Mouse (Mus musculus) limb, embryonic 10.5 days (tissue): ENCODE measurements at regions not wholly inside any gene's neighbourhood (a gene's known extent, or its start where the extent isn't known, plus 50 kb on each side); places are given as distances from the start of the nearest gene placed in this dataset.
A peak's percentile ranks its signal among the peaks of the same experiment; 100 is the strongest.

Source experiments
- DNase-seq: peaks from one replicate; pipeline ENCODE4 v3.0.0-alpha.2; 2017; ENCODE audit warnings: low spot score
- H3K27ac ChIP-seq: fragments of 300-500 bp; sonication (generic); 2 replicates; pipeline ENCODE4 v1.5.1; 2016; ENCODE audit warnings: mild to moderate bottlenecking
- H3K27me3 ChIP-seq: fragments of 300-500 bp; sonication (generic); 2 replicates; pipeline ENCODE4 v1.6.1; 2016; ENCODE audit warnings: low read depth, mild to moderate bottlenecking; ENCODE audit not compliant: poor library complexity, severe bottlenecking
- H3K36me3 ChIP-seq: fragments of 300-500 bp; sonication (generic); 2 replicates; pipeline ENCODE4 v1.6.1; 2016; ENCODE audit warnings: mild to moderate bottlenecking, moderate library complexity
- H3K4me1 ChIP-seq: fragments of 300-500 bp; sonication (generic); 2 replicates; pipeline ENCODE4 v1.6.1; 2016
- H3K4me3 ChIP-seq: fragments of 300-500 bp; sonication (generic); 2 replicates; pipeline ENCODE4 v1.5.1; 2016; ENCODE audit warnings: mild to moderate bottlenecking, moderate library complexity
- H3K9me3 ChIP-seq: fragments of 300-500 bp; sonication (generic); replicated peaks from 2 replicates; pipeline ENCODE4 v1.6.1; 2016; ENCODE audit warnings: mild to moderate bottlenecking
- WGBS: fragments of 180-500 bp; shearing (Covaris S2); methylation state at CpG from one replicate; pipeline ENCODE4 v1.1.7; 2016; 5-methylcytosine and 5-hydroxymethylcytosine counted together

DNA sequence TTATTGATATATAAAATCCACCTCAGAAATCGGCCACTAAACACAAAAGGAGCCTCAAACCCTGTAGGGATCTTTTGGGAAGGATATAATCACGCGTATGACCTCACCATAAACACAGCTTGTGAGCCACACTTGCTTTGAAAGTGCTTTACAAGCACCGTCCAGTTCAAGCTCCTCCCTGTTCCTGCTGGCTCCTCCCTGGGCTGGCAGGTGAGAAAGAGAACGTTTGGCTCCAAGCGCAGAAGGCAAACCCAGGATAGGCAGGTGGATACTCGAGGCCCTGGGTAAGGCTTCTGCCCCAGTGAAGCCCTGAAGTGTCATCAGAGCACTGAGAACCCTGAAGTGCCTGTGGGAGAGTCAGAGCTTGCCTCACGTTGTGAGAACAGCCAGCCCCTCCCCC lies 187.9 kb upstream of the Runx1 start:
- Histone ChIP-seq H3K9me3 (no peaks in the 10 kb centered on the region), H3K4me1 (peaks cover 3% of the 10 kb centered on the region; the same call in 1 of the 2 replicates), H3K27ac (no peak overlapping the region), H3K4me3 (no peak overlapping the region), H3K36me3 (no peaks in the 10 kb centered on the region), H3K27me3 (peaks cover 61% of the 10 kb centered on the region)
- 41% methylated on average over 8 of the region's 8 CpGs for WGBS
- DNase-seq = no peak

DNA sequence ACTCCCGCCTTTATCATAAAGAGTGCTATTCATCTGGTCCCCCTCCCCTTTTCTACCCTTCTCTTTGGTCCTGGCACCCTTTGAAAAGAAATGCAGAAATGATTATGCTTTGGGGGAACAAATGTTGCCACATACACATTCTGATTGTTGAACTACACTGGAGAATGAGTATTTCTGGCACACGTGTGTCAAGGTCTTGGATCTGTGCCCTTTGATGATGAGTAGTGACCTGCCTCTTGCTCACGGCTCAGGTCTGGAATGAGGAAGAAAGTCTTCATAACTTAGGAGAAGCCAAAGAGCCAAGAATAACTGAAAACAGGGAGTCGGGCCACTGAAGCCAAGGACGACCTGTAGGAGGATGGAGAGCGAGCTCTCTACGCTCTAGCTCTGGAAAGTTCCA lies 187.3 kb upstream of the Runx1 start:
- Histone ChIP-seq H3K4me1 (no peaks in the 10 kb centered on the region), H3K36me3 (no peaks in the 10 kb centered on the region), H3K27ac (no peak overlapping the region), H3K27me3 (peaks cover 59% of the 10 kb centered on the region), H3K4me3 (no peak overlapping the region), H3K9me3 (no peaks in the 10 kb centered on the region)
- DNase-seq = no peak
- WGBS = 91% methylated on average over 7 of the region's 7 CpGs

DNA sequence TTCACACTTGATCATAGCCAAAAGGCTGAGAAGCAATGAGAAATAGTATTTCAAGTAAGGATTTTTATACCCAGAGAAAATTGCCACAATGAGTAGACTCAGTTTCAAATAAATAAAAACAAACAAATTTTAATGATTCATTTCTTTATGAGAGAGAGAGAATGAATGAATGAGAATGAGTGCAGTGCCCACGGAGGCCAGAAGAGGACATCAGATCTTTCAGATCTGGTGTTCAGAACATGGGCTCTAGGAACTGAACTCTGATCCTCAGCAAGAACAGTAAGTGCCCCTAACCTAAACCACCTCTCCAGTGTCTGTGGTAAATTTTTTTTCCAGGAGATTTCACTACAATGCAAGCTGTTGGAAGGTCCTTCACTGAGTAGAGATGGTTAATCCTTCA lies 185.5 kb upstream of the Runx1 start:
- no peaks in the 10 kb centered on the region for H3K9me3 ChIP-seq
- WGBS = 93% methylated on average over 1 of the region's 1 CpGs
- no peak overlapping the region for H3K27ac ChIP-seq
- no peak overlapping the region for H3K4me3 ChIP-seq
- H3K4me1 ChIP-seq = peaks cover 4% of the 10 kb centered on the region
- peaks cover 61% of the 10 kb centered on the region for H3K27me3 ChIP-seq
- H3K36me3 ChIP-seq = no peaks in the 10 kb centered on the region
- no peak for DNase-seq

DNA sequence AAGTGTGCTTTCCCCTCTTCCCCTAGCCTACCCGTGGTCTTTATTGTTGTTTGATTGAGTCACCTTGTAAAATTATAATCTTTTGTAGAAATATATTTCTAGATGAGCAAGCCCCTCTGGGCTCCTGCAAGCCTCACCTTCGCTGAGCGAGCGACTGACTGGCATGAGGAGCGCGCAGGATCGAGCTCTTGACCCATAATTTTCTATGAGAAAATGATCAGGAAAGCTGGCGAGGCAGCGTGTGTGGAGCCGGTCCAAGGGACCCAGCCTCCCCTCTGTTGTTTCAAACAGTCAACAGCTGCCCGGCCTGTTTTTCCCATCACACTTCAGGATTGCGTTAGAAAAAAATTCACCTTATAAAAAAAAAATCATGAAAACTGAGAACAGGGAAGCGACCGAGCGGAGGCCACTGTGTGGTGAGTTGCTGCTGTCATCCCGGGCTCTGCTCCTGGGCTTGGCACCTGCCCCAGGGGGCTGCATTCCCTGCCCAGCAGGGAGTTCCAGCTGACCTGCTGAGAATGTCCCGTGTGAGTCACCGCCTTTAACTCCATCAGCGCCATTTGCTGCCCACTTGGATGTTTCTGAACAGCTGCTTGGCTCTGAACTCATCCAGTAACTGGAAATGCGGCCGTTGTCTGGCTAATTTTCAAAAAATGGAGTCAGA lies 180.5 kb upstream of the Runx1 start:
- Histone ChIP-seq H3K36me3 (no peaks in the 10 kb centered on the region), H3K9me3 (no peaks in the 10 kb centered on the region), H3K27ac (no peak overlapping the region), H3K4me3 (peak overlapping the region; percentile 34), H3K27me3 (peaks cover 38% of the 10 kb centered on the region), H3K4me1 (peaks cover 15% of the 10 kb centered on the region)
- WGBS = 2% methylated on average over 21 of the region's 21 CpGs
- peak; percentile 55 for DNase-seq

GRCm38 (mm10) chr16:93005470-93005869 lies 179.5 kb upstream of the Runx1 start:
- no peaks in the 10 kb centered on the region for H3K36me3 ChIP-seq
- WGBS = 8% methylated on average over 8 of the region's 8 CpGs
- no peaks in the 10 kb centered on the region for H3K9me3 ChIP-seq
- no peak overlapping the region for H3K27ac ChIP-seq
- H3K4me3 ChIP-seq = no peak overlapping the region
- peaks cover 15% of the 10 kb centered on the region for H3K4me1 ChIP-seq
- H3K27me3 ChIP-seq = peaks cover 38% of the 10 kb centered on the region
- no peak for DNase-seq

DNA sequence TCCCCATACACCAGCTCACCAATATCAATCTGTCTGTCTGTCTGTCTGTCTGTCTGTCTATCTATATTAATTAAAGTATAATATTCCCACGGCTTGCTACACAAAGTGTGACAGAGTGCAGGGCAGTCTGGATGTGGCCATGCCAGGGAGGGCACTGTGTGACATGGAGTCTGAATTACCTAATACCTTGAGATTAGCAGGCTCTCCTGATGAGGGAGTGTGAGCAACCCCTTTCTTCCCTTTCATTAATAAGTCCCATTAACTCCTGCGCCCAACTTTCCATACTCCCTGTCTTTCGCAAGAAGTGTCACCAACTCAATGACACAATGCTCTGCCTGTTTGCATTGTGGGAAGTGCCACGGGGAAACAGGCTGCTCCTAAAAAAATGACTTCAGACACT lies 177.9 kb upstream of the Runx1 start:
- no peaks in the 10 kb centered on the region for H3K36me3 ChIP-seq
- WGBS = 89% methylated on average over 4 of the region's 4 CpGs
- peaks cover 38% of the 10 kb centered on the region for H3K27me3 ChIP-seq
- H3K4me1 ChIP-seq = peaks cover 15% of the 10 kb centered on the region
- H3K27ac ChIP-seq = no peak overlapping the region
- H3K4me3 ChIP-seq = no peak overlapping the region
- DNase-seq = no peak
- H3K9me3 ChIP-seq = no peaks in the 10 kb centered on the region

- Histone ChIP-seq H3K4me3 (no peak overlapping the region), H3K4me1 (no peaks in the 10 kb centered on the region), H3K9me3 (no peaks in the 10 kb centered on the region), H3K27me3 (peaks cover 22% of the 10 kb centered on the region), H3K27ac (no peak overlapping the region), H3K36me3 (no peaks in the 10 kb centered on the region)
- no peak for DNase-seq
- 91% methylated on average over 3 of the region's 3 CpGs for WGBS
Measured at GRCm38 (mm10) chr16:92998689-92999088, 172.7 kb upstream of the Runx1 start.

DNA sequence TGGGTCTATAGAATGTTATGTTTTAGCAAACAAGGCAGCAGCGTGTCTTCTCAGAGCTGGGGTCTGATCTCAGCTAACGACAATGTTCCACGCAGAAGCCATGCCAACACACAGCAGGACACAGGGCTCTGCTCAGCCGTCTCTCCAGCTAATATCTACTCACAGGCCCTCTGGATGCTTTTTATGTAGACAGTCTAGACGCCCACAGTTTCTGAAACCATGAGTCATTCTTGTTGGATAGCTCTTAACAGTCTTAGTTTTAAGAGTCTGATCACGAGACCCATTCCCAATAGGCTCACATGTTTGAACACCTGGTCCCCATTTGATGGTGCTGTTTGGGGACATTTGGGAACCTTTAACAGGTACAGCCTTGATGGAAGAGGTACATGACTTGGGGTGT lies 171.7 kb upstream of the Runx1 start:
- DNase-seq = no peak
- no peaks in the 10 kb centered on the region for H3K4me1 ChIP-seq
- no peak overlapping the region for H3K27ac ChIP-seq
- peaks cover 22% of the 10 kb centered on the region for H3K27me3 ChIP-seq
- H3K36me3 ChIP-seq = no peaks in the 10 kb centered on the region
- H3K9me3 ChIP-seq = no peaks in the 10 kb centered on the region
- no peak overlapping the region for H3K4me3 ChIP-seq
- 83% methylated on average over 6 of the region's 6 CpGs for WGBS

GRCm38 (mm10) chr16:92995993-92996350 lies 170.0 kb upstream of the Runx1 start:
- H3K4me1 ChIP-seq = no peaks in the 10 kb centered on the region
- DNase-seq = no peak
- H3K27me3 ChIP-seq = peaks cover 22% of the 10 kb centered on the region
- no peaks in the 10 kb centered on the region for H3K36me3 ChIP-seq
- H3K9me3 ChIP-seq = no peaks in the 10 kb centered on the region
- 59% methylated on average over 4 of the region's 4 CpGs for WGBS
- no peak overlapping the region for H3K4me3 ChIP-seq
- no peak overlapping the region for H3K27ac ChIP-seq

DNA sequence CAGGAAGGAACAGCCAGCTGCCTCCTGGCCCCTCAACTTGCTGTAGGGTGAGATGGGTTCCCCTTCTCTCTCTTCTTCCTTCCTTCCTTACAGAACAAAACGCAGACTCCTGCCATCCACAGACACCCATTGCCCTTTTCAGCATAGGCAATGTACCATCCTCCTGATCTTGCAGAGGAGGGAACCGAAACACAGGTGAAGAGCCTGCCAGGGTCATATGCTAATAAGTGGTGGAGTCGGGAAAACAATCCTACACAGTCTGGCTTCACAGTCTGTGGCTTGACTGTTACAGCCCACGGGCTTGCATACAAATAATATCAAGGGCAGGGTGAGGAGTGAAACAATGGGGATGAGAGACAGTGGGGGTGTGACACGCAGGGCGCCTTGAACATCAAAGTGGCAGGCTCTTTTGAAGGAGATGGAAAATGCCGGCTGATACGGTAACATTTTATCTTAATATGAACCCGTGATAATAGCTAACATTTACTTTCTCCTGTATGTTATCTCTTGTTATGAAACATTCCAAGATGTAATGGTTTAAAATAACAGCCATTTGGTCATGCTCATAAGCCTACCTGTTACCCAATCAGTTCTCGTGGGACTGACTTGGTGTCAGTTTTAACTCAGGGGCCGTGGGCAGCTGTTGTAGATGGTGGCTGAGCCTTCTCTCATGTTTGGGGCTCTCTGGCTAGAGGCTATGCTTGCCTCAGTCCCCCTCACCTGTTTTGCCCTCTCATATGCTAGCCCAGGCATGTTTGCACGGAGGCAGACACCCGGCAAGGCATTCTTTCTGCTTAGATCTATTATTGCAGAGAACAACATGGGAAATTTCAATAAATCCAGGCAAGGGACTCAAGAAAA lies 169.4 kb upstream of the Runx1 start:
- Histone ChIP-seq H3K36me3 (no peaks in the 10 kb centered on the region), H3K27me3 (peaks cover 22% of the 10 kb centered on the region), H3K4me3 (no peak overlapping the region), H3K9me3 (no peaks in the 10 kb centered on the region), H3K27ac (no peak overlapping the region), H3K4me1 (no peaks in the 10 kb centered on the region)
- WGBS = 73% methylated on average over 13 of the region's 13 CpGs
- no peak for DNase-seq

DNA sequence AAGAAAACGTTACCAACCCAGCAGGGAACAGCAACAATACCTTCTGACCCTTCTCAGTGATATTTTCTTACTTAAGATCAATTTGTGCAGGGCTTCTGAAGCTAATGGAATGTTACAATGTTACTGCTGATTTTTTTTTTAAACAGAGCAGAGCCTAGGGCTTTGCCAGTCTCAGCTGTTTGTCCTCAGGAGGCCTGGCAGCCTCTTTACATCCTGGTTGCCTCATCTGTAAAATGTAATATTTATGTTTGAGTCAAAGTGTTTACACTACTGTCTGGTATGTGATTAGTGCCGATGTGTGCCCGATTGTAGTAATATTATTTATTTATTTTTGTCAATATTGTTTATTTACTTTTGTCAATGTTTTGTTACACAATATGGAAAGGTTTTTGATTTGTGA lies 166.9 kb upstream of the Runx1 start:
- no peak for DNase-seq
- Histone ChIP-seq H3K27me3 (peaks cover 22% of the 10 kb centered on the region), H3K27ac (no peak overlapping the region), H3K9me3 (no peaks in the 10 kb centered on the region), H3K36me3 (no peaks in the 10 kb centered on the region), H3K4me1 (no peaks in the 10 kb centered on the region; the same call in 1 of the 2 replicates), H3K4me3 (no peak overlapping the region)
- WGBS = 72% methylated on average over 3 of the region's 3 CpGs

- Histone ChIP-seq H3K4me1 (no peaks in the 10 kb centered on the region; the same call in 1 of the 2 replicates), H3K36me3 (no peaks in the 10 kb centered on the region), H3K4me3 (no peak overlapping the region), H3K27me3 (peaks cover 21% of the 10 kb centered on the region), H3K9me3 (no peaks in the 10 kb centered on the region), H3K27ac (no peak overlapping the region)
- no peak for DNase-seq
- WGBS = 83% methylated on average over 7 of the region's 7 CpGs
Measured at GRCm38 (mm10) chr16:92991405-92991804, 165.5 kb upstream of the Runx1 start.

DNA sequence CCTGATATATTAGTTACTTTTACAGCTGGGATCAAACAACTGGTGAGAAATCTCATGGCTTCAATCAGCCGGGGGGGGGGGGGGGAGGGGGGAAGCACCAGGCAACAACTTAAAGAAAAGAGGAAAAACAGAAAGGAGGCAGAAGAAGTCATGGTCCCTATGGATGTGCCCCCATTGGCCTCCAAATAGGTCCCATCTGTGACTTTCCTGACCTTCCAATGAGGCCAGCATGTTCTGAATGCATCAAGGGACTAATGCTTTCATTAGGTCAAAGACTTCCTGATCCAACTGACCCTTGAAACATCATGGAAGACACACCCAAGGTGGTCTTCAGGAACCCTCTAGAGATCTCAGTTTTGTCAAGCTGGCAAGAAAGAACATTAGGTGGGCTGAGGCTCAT lies 162.5 kb upstream of the Runx1 start:
- WGBS = 50% methylated on average over 1 of the region's 1 CpGs
- Histone ChIP-seq H3K27me3 (peaks cover 5% of the 10 kb centered on the region), H3K4me3 (no peak overlapping the region), H3K9me3 (no peaks in the 10 kb centered on the region), H3K4me1 (peaks cover 7% of the 10 kb centered on the region), H3K27ac (no peak overlapping the region), H3K36me3 (no peaks in the 10 kb centered on the region)
- DNase-seq = no peak
